Mouse (Mus musculus) adrenal gland, adult 8-10 months (tissue): Measurements from ENCODE around the gene Zbtb12. TPM values are rescaled to one million over a fixed set of nuclear protein-coding genes. Genes with fewer than 3 reads are reported as not detected.
"Not testable (repeated sequence)": the region's sequence is repeated elsewhere in the genome, so short reads cannot be mapped to it uniquely, and the experiment has no call there.

Experiments
- DNase-seq: peaks from one replicate; pipeline ENCODE4 v3.0.0; 2022
- total RNA-seq, 4 experiments: library from RNA; stranded (reverse); gene quantifications; 2 replicates each; pipeline ENCODE4 v1.2.4; 2022

Gene Zbtb12
- total RNA-seq, result 10 to 100 TPM; 15.0 to 21.0 (median 18.0) TPM

GRCm38 (mm10) chr17:34879336-34879879 is at the start of gene Zbtb12:
Gene Zbtb12, plus strand, starts transcription at chr17:34879483.
- DNase-seq, result no peak

- DNase-seq, result not testable (repeated sequence)
Observed at GRCm38 (mm10) chr17:34830776-34831175, 48.5 kb upstream of the Zbtb12 start.

- DNase-seq, result no peak
Observed at GRCm38 (mm10) chr17:34836155-34836855, 43.0 kb upstream of the Zbtb12 start.

GRCm38 (mm10) chr17:34836856-34837221 is 42.4 kb upstream of the Zbtb12 start, which contains the start of the genes Stk19 and Dxo:
Gene Stk19, minus strand, starts transcription at chr17:34836945.
Gene Dxo, plus strand, starts transcription at chr17:34837019.
- peak; percentile 96 for DNase-seq

GRCm38 (mm10) chr17:34837464-34838324 is 41.6 kb upstream of the Zbtb12 start:
- no peak for DNase-seq

GRCm38 (mm10) chr17:34838785-34839184 is 40.5 kb upstream of the Zbtb12 start:
- no peak for DNase-seq

- no peak for DNase-seq
Observed at GRCm38 (mm10) chr17:34840736-34841307, 38.5 kb upstream of the Zbtb12 start.

GRCm38 (mm10) chr17:34844884-34845283 is 34.4 kb upstream of the Zbtb12 start:
- no peak for DNase-seq

GRCm38 (mm10) chr17:34847192-34847591 is 32.1 kb upstream of the Zbtb12 start:
- no peak for DNase-seq

GRCm38 (mm10) chr17:34847615-34848014 is 31.7 kb upstream of the Zbtb12 start:
- no peak for DNase-seq

- DNase-seq, result peak; percentile 97
Observed at GRCm38 (mm10) chr17:34849722-34850516, 29.4 kb upstream of the Zbtb12 start, which contains the start of the genes Skiv2l and Nelfe. Gene Skiv2l, minus strand, starts transcription at chr17:34850210. Gene Nelfe, plus strand, starts transcription at chr17:34850391.

GRCm38 (mm10) chr17:34850517-34851125 is 28.7 kb upstream of the Zbtb12 start:
- DNase-seq, result no peak

GRCm38 (mm10) chr17:34853511-34853910 is 25.8 kb upstream of the Zbtb12 start:
- no peak for DNase-seq

GRCm38 (mm10) chr17:34854761-34855160 is 24.5 kb upstream of the Zbtb12 start:
- DNase-seq, result no peak

GRCm38 (mm10) chr17:34855825-34856224 is 23.5 kb upstream of the Zbtb12 start:
- DNase-seq, result no peak

- DNase-seq, result no peak
Observed at GRCm38 (mm10) chr17:34858670-34859069, 20.6 kb upstream of the Zbtb12 start.

- DNase-seq, result no peak
Observed at GRCm38 (mm10) chr17:34860514-34860913, 18.8 kb upstream of the Zbtb12 start.

- DNase-seq, result no peak
Observed at GRCm38 (mm10) chr17:34861704-34862415, 17.4 kb upstream of the Zbtb12 start.

GRCm38 (mm10) chr17:34862416-34863081 is 16.7 kb upstream of the Zbtb12 start, which contains the start of gene Cfb:
Gene Cfb, minus strand, starts transcription at chr17:34862518.
- no peak for DNase-seq

- DNase-seq, result no peak
Observed at GRCm38 (mm10) chr17:34865981-34866380, 13.3 kb upstream of the Zbtb12 start.
